Mouse (Mus musculus) lung, adult 10 weeks (tissue): ENCODE data around the gene Pdia6. TPM values are rescaled to one million over a fixed set of nuclear protein-coding genes. Genes with fewer than 3 reads are reported as not detected.

Experiments
- polyA plus RNA-seq: library from polyadenylated mRNA; stranded (reverse); fragments of 350-450 nt; fragmentation: Illumina TruSeq; extraction: RNeasy Lipid Tissue Mini Kit (QIAGEN cat#74804); gene quantifications from one replicate; pipeline ENCODE4 v1.2.3, GENCODE M21; 2014; ENCODE audit warnings: low read depth, low replicate concordance; ENCODE audit not compliant: insufficient read depth

Pdia6 gene
- polyA plus RNA-seq, result 193 TPM

GRCm38 (mm10) chr12:17265971-17266672, at the start of gene Pdia6:
Gene Pdia6, plus strand, starts transcription at chr12:17266545.

GRCm38 (mm10) chr12:17329259-17329658, 62.9 kb downstream of the Pdia6 start, which contains the start of gene Atp6v1c2:
Gene Atp6v1c2, minus strand, starts transcription at chr12:17329359.

Other genes starting within 250 kb of the Pdia6 start
- gene Kcnf1, start 89.7 kb upstream of the Pdia6 start, polyA plus RNA-seq, result 0.22 TPM
- gene Atp6v1c2, start 62.8 kb downstream of the Pdia6 start, polyA plus RNA-seq, result 51.7 TPM
- gene Nol10, start 81.9 kb downstream of the Pdia6 start, polyA plus RNA-seq, result 6.1 TPM